Mouse (Mus musculus) adipocyte (in vitro differentiated cells): ENCODE data around the gene Sema3b.

Experiments
- DNase-seq: peaks from one replicate; pipeline ENCODE4 v3.0.0-alpha.2; 2016; ENCODE audit warnings: low spot score

Sema3b gene

GRCm38 (mm10) chr9:107608741-107609432 is at the start of gene Sema3b:
Gene Sema3b (minus strand): TSS chr9:107609229.
- no peak for DNase-seq

GRCm38 (mm10) chr9:107658096-107658495 is 49.1 kb upstream of the Sema3b start:
- no peak for DNase-seq

DNA sequence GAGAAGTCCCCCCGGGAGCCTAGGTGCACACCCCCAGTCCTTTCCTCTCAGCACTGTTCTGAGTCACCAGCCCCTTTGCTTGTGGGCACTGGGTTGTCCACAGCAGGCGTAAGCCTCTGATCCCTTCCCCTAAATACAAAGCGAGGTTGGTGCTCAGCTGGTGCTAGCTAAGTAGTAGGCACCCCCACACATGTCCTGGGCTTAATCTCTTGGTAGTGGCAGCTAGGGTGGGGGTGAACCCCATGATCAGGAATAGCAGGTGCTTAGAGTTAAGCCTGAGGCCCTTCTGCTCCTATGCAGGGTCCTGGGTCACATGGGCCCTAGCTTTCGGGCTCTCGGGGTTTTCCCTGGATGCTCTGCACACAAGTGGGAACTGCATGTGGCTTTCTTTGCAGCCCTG is 48.1 kb upstream of the Sema3b start:
- no peak for DNase-seq

GRCm38 (mm10) chr9:107654585-107654984 is 45.6 kb upstream of the Sema3b start:
- DNase-seq = no peak

DNA sequence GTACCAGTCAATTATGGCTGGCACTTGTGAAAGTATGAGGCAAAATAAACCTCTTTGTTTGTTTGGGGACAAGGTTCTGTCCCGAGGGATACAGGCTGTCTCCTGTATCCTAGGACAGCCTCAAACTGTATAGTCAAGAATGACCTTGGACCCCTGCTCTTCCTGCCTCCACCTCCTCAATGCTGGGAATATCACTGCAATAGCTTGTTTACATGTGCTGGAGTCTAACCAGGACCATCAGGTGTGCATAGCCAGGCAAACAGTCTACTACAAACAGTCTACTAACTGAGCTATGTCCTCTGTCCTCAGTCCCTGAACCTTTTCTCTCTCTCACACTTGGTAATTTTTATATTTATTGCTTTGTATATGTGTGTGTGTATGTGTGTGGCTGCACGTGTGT is 44.4 kb upstream of the Sema3b start:
- no peak for DNase-seq

- no peak for DNase-seq
Observed at GRCm38 (mm10) chr9:107650708-107651481, 41.9 kb upstream of the Sema3b start.

DNA sequence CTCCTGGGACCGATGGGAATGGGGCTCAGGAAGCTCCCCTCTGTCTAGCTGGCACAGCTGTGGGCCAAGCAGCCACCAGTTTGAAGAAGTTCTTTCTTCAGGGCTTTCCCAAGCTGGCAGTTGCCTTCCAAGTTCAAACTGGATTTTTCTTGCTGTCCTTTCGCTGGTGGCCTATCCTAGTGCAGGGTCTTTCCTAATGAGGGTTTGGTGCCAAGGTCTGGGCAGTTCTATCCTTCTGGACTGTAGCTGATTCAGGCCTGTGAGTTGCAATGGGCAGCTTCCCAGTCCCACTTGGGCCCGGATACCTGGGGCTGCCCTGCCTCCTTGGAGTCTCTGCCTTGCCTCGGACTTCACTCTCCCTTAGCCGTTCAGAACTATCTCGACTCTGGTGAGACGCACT is 41.2 kb upstream of the Sema3b start:
- peak; percentile 59 for DNase-seq

DNA sequence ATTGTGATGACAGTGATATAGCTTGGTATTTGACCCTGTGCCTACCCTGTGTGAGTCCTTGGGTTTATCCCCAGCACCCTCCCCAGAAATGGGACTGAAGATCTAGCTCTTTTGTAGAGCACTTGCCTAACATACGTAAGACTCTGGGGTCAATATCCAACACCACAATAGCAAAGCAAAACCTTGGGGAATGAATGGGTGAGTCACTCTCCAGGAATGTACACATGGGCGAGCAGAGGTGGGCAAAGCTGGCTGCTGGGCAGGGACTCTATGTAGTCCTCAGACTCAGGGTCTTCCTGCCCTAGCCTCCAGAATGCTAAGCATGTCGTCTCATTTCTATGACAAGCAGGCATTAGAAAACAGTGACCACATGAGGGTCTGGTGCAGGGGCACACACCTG is 39.7 kb upstream of the Sema3b start:
- no peak for DNase-seq

DNA sequence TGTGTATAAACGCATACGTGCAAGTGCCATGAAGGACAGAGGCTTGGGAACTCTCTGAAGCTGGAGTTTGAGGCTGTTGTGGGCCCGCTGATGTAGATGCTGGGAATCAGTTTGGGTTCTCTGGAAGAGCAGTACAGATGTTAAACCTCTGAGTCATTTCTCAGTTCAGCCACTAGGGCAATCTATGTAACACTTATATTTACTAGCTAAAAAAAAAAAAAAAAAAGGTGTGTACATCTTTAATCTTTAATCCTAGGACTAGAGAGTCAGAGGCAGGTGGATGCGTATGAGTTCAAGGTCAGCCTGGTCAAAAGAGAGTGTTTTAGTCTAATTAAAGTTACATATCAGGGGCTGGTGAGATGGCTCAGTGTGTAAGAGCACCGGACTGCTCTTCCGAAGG is 37.9 kb upstream of the Sema3b start:
- DNase-seq = no peak

DNA sequence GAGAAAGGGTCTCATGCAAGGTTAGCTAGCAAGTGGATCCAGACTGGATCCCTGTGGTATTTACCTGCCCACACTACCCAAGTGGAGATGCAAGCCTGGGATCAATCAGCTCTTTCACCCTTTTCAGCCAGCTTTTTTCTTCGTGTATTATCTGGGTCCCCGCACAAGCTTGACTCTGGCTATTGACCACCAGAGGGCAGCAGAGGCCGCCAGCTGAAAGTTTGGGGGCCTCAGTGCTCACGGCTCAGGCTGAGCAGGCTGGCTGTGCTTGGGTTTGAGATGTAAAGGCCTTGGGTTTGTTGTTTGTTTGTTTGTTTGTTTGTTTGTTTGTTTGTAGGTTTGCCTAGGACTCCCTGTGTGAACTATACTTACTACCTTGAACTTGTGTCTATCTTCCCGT is 36.5 kb upstream of the Sema3b start:
- peak; percentile 78 for DNase-seq

- DNase-seq = no peak
Observed at GRCm38 (mm10) chr9:107645153-107645510, 36.1 kb upstream of the Sema3b start.

- DNase-seq = peak; percentile 86
Observed at GRCm38 (mm10) chr9:107644495-107645152, 35.6 kb upstream of the Sema3b start.

DNA sequence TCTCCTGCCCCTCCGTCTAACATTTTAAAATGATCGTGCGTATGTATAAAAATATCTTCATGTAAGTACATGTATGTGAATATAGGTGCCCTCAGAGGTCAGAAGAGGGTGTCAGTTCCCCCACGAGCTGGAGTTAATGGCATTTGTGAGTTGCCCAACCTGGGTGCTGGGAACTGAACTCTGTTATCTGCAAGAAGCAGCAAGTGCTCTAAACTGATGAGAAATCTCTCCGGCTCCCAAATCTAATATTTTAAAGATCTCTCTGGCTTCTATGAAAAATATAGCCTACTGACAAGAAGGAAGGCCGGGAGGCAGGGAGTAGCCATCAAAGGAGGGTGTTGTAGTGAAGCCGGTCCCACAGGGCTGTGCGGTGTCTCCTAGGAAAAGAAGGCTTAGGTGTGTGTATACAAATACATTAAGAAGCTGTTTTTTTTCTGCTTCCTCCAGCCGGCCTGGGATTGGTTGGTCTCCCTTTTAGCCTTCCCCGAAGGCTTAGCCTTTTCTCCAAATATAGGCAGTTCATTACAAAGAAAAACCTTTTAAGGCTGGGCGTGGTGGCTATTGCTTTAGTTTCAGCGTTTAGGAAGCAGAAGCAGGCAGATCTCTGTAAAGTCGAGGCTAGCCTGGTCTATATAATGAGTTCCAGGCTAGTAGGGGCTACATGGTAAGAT is 34.6 kb upstream of the Sema3b start:
- DNase-seq = no peak

DNA sequence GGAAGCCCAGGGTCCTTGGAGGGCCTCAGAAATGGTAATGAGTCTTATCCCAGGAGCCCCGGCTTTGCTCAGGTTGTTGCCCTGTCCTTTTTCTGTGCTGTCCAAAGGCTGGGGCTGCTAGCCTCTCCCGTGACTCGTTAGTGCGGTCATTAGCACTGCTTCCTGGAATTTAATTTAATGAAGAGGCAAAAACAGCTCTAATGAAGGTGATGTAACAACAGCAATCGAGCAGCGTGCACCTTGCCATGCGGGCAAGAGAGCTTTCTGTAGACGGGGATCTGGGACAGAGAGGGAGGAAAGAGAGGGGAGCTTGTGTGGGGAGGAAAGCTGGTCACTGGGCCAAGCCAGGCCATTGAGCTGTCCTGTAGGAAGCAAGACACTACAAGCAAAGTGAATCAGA is 32.6 kb upstream of the Sema3b start:
- no peak for DNase-seq

DNA sequence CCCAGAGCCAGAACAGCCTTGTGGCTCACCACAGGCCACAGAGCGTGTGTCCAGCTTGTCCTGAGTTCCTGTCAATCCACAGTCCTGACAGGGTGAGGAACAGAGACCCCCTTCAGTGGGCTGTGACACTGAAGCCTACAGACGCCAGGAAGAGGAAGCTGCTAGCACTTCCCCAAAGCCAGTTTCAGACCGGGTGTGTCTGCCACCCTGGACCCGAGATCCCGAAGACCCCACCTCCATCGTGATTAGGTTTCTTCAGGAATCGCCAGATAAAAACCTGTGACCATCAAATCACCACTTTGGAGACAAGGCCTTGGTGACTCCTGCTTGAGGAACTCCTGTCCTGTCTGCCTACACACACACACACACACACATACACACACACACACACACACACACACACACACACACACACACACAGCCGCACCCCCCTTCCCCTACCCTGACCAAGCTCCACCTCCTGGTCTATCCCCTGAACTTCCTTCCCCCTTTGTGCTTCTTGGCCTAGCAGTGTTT is 31.3 kb upstream of the Sema3b start:
- DNase-seq = no peak

- no peak for DNase-seq
Observed at GRCm38 (mm10) chr9:107637070-107637469, 28.0 kb upstream of the Sema3b start.

- DNase-seq = peak; percentile 97
Observed at GRCm38 (mm10) chr9:107635279-107636028, 26.4 kb upstream of the Sema3b start, which contains the start of gene Gnai2. Gene Gnai2 (minus strand): TSS chr9:107635367.

- peak; percentile 25 for DNase-seq
Observed at GRCm38 (mm10) chr9:107634406-107635278, 25.6 kb upstream of the Sema3b start.

GRCm38 (mm10) chr9:107633661-107634405 is 24.8 kb upstream of the Sema3b start:
- peak; percentile 62 for DNase-seq
